Mouse (Mus musculus) layer of hippocampus, adult 18-20 months (tissue): ENCODE measurements around the gene Gm2115. TPM values are rescaled to one million over a fixed set of nuclear protein-coding genes. Genes with fewer than 3 reads are reported as not detected.

Experiments
- DNase-seq, 2 experiments: peaks; one replicate each; pipeline ENCODE4 v3.0.0; 2022; ENCODE audit warnings: low spot score in 2 of 2
- long read RNA-seq: library from polyadenylated mRNA; stranded (forward); transcript quantifications from one replicate; pipeline ENCODE4 v2.0.0, GENCODE M21; 2021
- total RNA-seq, 2 experiments: library from RNA; stranded (reverse); gene quantifications; 2 replicates each; pipeline ENCODE4 v1.2.3; 2021

Gene Gm2115
- 10 to 100 TPM; 79.9 to 87.8 TPM for total RNA-seq
- long read RNA-seq, full-length matches to known transcripts, result 1 of 12 reads
- long read RNA-seq, partial matches to known transcripts, result 0 of 12 reads
- long read RNA-seq, other reads (novel, unspliced or antisense), result 11 of 12 reads

GRCm38 (mm10) chr7:84528796-84529533 is at the start of gene Gm2115:
Gene Gm2115 (plus strand): TSS chr7:84528954.
- peak in 1 of 2 experiments; percentile 65 for DNase-seq

- DNase-seq, result no peak
Observed at GRCm38 (mm10) chr7:84483447-84484407, 45.0 kb upstream of the Gm2115 start.

- no peak for DNase-seq
Observed at GRCm38 (mm10) chr7:84486485-84486884, 42.3 kb upstream of the Gm2115 start.

GRCm38 (mm10) chr7:84503163-84503562 is 25.6 kb upstream of the Gm2115 start:
- DNase-seq, result no peak

GRCm38 (mm10) chr7:84518533-84519198 is 10.1 kb upstream of the Gm2115 start:
- peak in 1 of 2 experiments; percentile 0 for DNase-seq

GRCm38 (mm10) chr7:84521329-84521728 is 7.4 kb upstream of the Gm2115 start:
- DNase-seq, result peak in 1 of 2 experiments; percentile 44

GRCm38 (mm10) chr7:84522426-84522825 is 6.3 kb upstream of the Gm2115 start:
- peak in 1 of 2 experiments; percentile 62 for DNase-seq

- DNase-seq, result no peak
Observed at GRCm38 (mm10) chr7:84526171-84526570, 2.6 kb upstream of the Gm2115 start.

GRCm38 (mm10) chr7:84532795-84533194 is 4.0 kb downstream of the Gm2115 start:
- no peak for DNase-seq

- DNase-seq, result no peak
Observed at GRCm38 (mm10) chr7:84534632-84535031, 5.9 kb downstream of the Gm2115 start.

- DNase-seq, result no peak
Observed at GRCm38 (mm10) chr7:84544946-84545345, 16.2 kb downstream of the Gm2115 start.

GRCm38 (mm10) chr7:84546667-84547066 is 17.9 kb downstream of the Gm2115 start:
- DNase-seq, result no peak

GRCm38 (mm10) chr7:84551472-84551871 is 22.7 kb downstream of the Gm2115 start:
- peak in 1 of 2 experiments; percentile 53 for DNase-seq

GRCm38 (mm10) chr7:84555294-84555693 is 26.5 kb downstream of the Gm2115 start:
- no peak for DNase-seq

GRCm38 (mm10) chr7:84557332-84557731 is 28.6 kb downstream of the Gm2115 start:
- DNase-seq, result no peak

GRCm38 (mm10) chr7:84560500-84560899 is 31.7 kb downstream of the Gm2115 start:
- DNase-seq, result no peak

- DNase-seq, result no peak
Observed at GRCm38 (mm10) chr7:84564236-84564635, 35.5 kb downstream of the Gm2115 start.

- no peak for DNase-seq
Observed at GRCm38 (mm10) chr7:84566200-84566599, 37.4 kb downstream of the Gm2115 start.

- DNase-seq, result no peak
Observed at GRCm38 (mm10) chr7:84577034-84577433, 48.3 kb downstream of the Gm2115 start.

GRCm38 (mm10) chr7:84578841-84579240 is 50.1 kb downstream of the Gm2115 start:
- DNase-seq, result peak; percentile 46 to 77

GRCm38 (mm10) chr7:84579769-84580168 is 51.0 kb downstream of the Gm2115 start:
- no peak for DNase-seq
